Mouse (Mus musculus): ENCODE results near the gene 5730522E02Rik. TPM values are rescaled to one million over a fixed set of nuclear protein-coding genes. Genes with fewer than 3 reads are reported as not detected.

The 5730522E02Rik gene
- total RNA-seq, 2 experiments from 2014 or later, result 9.3 to 14.9 TPM

- peak; percentile 35 to 50 for DNase-seq (ENCODE audit: low spot score in 2 of 2)
- intact Hi-C loops (cut with DNase I), result no loop called here
Measured at GRCm38 (mm10) chr11:25715447-25716321, 494.9 kb downstream of the 5730522E02Rik start.

DNA sequence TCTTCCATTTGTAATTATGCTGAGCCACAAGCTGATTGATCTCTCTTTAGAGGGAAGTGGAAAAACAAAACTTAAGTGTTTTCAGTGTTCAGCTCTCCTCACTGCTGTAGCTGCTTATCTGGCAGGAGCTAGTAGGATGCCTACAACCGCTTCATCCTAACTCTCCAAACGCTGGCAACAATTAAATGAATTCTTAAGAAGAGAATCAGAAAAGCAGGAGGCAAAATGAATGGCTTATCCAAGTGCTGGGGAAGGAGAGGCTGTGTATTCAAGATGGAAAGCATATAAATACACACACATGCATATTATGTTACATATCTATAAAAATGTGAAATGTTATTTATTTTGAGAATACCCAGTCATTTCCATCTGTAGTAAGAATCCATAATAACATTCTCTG lies 500.0 kb downstream of the 5730522E02Rik start:
- intact Hi-C loops (cut with DNase I), result no loop called here
- no peak for DNase-seq (ENCODE audit: low spot score in 2 of 2)

DNA sequence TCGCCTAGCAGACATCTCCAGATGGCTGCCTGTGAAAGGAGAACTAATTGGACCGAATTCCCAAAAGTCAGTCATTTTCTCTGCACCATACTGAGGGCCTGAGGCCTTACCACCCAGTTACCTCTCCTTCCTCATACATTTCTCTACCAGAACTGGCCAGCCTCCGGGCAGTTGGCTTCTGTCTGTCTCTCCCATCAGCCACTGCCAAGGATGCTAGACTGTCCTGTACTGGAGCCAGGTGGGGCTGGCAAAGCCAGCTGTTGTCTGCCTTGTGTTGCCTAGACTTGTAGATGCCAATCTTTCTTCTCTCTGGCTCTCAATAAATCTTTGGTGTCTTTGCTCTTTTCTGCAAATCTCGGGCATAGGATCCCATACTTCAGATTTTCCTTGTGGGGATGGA lies 500.7 kb downstream of the 5730522E02Rik start:
- intact Hi-C loops (cut with DNase I), result no loop called here
- DNase-seq (ENCODE audit: low spot score in 2 of 2), result no peak

DNA sequence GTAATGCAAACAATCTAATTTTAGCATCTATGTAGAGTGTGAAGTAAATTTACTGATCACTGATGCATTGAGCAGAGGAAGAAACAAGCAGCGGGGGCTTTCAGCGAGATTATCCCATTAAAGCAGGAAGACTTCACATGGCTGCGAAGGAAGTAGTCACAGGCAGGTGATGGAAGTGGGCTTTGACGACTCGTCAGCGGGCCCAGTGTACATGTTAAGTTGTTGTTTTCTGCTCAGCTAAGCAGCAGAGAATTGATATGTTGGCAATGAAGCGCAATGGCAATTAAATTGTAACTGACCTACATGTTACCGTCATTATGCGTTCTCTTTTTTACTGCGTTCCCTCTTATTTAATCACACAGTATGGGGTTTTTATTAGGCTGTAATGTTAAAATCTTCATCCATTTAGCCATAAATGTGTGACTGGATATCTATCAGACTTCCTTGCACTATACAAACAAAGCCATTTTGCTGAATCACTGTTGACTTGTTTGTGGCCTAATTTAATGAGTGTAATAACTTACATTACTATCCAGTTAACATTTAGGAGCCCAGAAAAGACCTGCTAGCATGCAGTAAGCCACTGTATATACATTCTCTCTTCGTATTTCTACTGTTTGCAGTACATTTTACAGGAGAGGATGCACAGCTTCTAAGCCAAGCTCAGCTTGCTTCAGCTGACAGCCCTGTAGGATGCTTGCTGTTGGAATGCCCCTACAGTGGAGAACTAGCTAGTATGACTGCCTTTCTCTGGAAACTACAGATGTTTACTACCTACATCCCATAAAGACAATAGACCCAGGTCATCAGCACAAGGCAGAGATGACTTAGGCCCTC lies 506.0 kb downstream of the 5730522E02Rik start:
- intact Hi-C loops (cut with DNase I), result no loop called here
- no peak for DNase-seq (ENCODE audit: low spot score in 2 of 2)

DNA sequence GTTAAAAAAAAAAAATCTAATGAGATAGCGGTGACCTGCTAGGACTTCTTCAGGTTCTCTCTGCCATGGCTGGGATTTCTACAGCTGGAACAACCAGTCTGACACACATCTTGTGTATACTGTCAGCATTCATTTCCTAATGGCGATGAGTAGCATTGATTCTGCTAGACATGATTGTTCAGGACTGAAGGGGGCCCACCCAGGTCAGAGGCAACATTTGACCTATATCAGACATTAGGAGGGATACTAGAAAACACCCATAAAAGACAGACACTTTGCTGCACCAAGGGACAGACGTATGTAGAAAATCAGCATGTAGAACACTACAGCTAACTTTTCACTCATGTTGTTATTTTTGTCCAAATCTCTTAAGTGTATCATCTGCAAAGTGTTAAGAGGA lies 507.8 kb downstream of the 5730522E02Rik start:
- intact Hi-C loops (cut with DNase I), result no loop called here

GRCm38 (mm10) chr11:25697508-25698193 lies 512.9 kb downstream of the 5730522E02Rik start:
- intact Hi-C loops (cut with DNase I), result loop anchor here (5.0 kb wide), 1 partner anchor 155 kb away; no protein-coding TSS in a partner anchor

More for the DNA sequence above, 507.8 kb downstream of the 5730522E02Rik start:
- no peak for DNase-seq (ENCODE audit: low spot score in 2 of 2)

DNA sequence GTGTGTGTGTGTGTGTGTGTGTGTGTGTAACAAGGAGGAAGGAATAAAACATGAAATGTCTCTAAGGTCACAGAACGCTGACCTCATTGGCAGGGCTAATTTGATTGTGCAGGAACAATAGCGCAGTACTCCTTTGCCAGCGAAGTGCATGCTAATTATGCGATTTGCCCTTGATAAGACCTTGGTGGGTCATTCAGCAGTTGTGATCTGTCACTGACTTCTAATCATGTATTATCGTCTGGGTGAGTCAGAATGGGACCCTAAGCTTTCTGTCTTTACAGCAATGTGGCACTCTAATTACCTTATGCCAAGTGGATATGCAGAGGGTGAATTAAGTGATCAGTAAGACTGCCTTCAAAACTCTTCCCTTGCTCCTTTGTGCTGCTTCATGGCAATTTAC lies 514.4 kb downstream of the 5730522E02Rik start:
- intact Hi-C loops (cut with DNase I), result loop anchor here (5.0 kb wide), 1 partner anchor 156 kb away; no protein-coding TSS in a partner anchor
- no peak for DNase-seq (ENCODE audit: low spot score in 2 of 2)

More at GRCm38 (mm10) chr11:25697508-25698193, 512.9 kb downstream of the 5730522E02Rik start:
- DNase-seq (ENCODE audit: low spot score in 2 of 2), result no peak

- DNase-seq (ENCODE audit: low spot score in 2 of 2), result peak in 1 of 2 experiments; percentile 27
- intact Hi-C loops (cut with DNase I), result no loop called here
Measured at GRCm38 (mm10) chr11:25684731-25685130, 525.8 kb downstream of the 5730522E02Rik start.

DNA sequence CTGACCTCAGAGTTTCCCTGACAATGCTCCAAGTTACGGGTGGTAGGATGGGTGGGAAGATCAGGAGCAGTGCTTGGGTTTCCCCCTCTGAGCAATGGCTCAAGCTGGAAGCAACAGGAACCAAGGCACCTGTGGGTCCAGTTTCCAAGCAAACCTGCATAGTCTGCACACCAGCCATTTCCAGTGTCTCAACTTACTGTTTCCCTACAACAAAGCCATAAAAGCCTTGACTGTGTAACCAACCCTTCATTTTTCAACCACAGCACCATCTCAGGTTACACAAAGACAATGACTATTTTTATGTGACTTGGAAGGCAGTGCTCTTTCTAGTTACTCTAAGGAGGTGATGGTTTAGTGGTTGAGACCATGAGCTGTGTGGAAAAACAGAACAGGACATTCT lies 530.7 kb downstream of the 5730522E02Rik start:
- no peak for DNase-seq (ENCODE audit: low spot score in 2 of 2)
- intact Hi-C loops (cut with DNase I), result no loop called here

- no peak for DNase-seq (ENCODE audit: low spot score in 2 of 2)
- intact Hi-C loops (cut with DNase I), result no loop called here
Measured at GRCm38 (mm10) chr11:25674194-25674593, 536.4 kb downstream of the 5730522E02Rik start.

DNA sequence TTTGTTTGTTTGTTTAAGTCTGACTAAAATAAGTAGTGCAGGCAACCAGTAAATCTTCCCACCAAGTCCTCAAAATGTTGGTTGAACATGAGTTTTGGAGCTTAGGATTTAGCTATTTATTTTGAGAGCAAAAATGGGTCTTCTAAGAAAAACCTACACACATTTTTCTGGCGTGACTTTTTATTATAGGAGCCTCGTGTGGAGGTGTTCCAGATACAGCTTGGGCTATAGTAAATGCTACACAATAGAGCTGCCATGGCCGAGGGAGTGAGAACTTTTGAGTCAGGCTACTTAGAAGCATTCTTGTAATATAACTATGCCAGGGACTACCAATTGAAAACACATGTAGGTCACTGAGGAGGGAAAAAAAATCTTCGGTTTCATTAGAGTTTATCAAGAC lies 540.5 kb downstream of the 5730522E02Rik start:
- DNase-seq (ENCODE audit: low spot score in 2 of 2), result no peak
- intact Hi-C loops (cut with DNase I), result no loop called here

- DNase-seq (ENCODE audit: low spot score in 2 of 2), result no peak
- intact Hi-C loops (cut with DNase I), result no loop called here
Measured at GRCm38 (mm10) chr11:25664562-25665104, 545.9 kb downstream of the 5730522E02Rik start.

DNA sequence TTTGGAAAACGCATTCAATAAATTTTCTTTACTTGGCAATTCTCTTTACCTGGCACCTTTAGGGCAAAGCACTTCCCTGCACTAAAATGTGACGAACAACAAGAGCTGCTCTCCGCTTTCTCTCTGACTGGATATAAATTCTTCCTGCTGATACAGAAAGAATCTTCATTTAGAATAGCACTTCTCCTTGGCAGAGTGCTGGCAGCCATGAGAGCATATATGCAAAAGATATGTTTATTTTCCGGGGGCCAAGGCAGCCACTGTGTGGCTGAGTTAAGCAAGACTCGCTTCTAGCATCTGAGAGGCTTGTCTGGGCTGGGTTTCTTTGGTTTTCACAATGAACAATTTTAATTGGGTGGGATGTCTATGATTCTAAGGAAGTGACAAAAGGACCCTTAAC lies 564.3 kb downstream of the 5730522E02Rik start:
- DNase-seq (ENCODE audit: low spot score in 2 of 2), result peak in 1 of 2 experiments; percentile 16
- intact Hi-C loops (cut with DNase I), result no loop called here

DNA sequence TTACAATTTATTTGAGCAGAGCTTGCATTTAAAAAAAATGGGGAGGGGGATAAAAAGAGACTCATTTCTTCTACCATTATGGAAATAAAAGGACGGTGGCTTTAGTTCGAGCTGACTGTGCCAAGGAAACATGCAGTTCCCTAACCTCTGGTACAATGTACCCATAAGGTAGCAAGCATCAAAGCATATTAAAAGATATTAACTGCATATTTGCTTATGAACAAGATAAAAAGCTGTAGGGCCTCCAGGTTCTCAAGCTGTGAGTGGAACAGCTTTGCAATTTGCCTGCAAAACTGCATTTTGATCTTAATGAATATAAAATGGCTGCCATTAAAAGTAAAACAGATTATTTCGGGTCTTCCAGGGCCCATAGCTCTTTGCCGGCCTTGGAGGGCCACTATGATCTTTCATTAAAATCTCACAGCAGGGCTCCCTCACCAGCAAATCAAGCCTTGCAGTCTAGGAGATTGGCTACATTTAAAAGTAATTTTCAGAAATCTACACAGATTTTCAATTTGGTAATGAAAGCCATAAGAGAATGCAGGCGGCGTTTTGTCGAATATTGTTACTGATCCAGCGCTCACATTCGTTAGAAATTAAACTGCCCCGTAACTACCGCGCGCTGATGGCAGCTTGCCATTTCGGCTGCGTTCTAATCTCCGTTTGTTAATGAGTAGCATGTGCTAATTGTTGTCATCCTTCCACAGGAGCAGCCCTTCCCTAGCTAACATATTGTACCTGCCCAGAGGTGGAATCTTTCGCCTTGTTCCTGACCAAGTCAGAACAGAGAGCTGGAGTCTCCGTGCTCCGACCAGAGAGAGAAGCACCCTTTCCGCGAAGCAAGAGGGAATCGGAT lies 565.6 kb downstream of the 5730522E02Rik start:
- intact Hi-C loops (cut with DNase I), result no loop called here
- peak; percentile 31 to 44 for DNase-seq (ENCODE audit: low spot score in 2 of 2)

DNA sequence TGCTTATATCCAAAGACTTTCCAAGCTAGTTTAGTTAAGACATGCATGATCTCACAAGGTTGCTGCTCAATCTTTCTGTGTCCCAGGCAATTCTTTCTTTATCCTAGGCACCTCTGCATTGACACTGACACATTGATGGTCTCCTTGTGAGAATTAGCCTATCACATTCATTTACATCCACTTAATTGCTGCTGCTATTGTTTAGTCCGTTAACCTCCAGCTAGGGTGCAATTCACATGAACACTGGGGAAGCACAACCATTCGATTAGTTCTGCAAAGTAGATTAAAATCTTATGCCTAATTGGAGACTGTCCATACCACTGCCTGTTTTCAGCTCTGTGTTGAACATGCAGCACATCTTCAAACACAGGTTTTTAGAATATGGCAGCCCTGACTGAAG lies 603.7 kb downstream of the 5730522E02Rik start:
- no peak for DNase-seq (ENCODE audit: low spot score in 2 of 2)
- intact Hi-C loops (cut with DNase I), result no loop called here

DNA sequence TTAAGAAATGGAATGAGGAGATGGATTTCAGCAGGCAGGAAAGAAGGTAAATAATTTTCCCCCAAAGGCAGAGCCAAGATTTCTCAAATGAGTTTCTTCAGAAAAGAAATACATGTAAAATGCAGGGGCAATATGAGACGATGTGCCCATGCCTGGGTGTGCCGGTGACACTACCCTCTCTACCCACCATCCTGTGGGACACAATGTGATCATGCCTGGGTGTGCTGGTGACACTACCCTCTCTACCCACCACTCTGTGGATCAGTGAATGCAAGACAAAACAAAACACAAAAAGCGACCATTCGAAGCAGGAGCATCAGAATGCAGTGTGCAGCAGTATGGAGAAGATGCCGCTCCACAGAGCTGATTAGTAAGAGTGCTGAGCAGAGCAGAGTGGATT lies 610.5 kb downstream of the 5730522E02Rik start:
- intact Hi-C loops (cut with DNase I), result no loop called here
- DNase-seq (ENCODE audit: low spot score in 2 of 2), result no peak

DNA sequence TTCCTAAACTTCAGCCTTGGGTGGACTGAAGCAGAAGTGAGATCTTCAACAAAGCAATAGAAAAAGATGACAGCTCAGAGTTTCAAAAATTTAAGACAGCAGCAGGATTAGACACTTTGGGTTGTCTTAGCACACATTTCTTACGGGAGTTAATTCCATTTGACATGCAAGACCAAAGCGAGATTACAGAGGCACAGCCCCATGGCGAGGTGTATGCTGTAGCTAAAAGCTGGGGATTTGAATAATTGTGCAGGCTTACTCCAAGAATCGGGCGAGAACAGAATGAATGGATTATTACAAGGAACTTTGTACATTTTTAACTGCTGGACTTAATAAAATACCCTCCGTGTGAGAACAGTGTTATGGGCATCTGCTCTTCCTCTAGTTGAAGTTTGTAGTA lies 615.3 kb downstream of the 5730522E02Rik start:
- DNase-seq (ENCODE audit: low spot score in 2 of 2), result no peak
- intact Hi-C loops (cut with DNase I), result no loop called here

DNA sequence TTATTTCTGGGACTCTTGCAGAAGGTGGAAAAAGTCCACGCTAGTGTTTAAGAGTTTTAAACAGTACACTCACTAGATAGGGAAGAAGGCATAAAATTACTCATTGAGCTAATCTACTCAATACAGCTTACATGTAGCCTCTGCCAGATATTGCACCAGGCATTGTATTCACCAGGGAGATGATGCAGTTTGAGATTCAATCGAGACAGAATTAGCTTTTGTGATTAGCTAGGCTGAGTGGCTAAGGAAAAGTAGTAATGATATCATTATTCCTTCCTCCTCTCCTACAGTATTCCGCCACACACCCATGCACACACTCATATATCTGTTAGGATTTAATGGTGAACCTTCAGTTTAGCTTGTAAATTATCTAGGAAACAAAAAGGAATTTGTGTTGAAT lies 615.8 kb downstream of the 5730522E02Rik start:
- no peak for DNase-seq (ENCODE audit: low spot score in 2 of 2)
- intact Hi-C loops (cut with DNase I), result no loop called here

- intact Hi-C loops (cut with DNase I), result no loop called here
- no peak for DNase-seq (ENCODE audit: low spot score in 2 of 2)
Measured at GRCm38 (mm10) chr11:25592268-25592667, 618.3 kb downstream of the 5730522E02Rik start.

Data from left cerebral cortex, postnatal 36 days (tissue).